Mouse (Mus musculus) embryo, embryonic 10 days (tissue): ENCODE measurements around the gene Nwd2.

Experiments used
- DNase-seq: peaks from one replicate; pipeline ENCODE4 v3.0.0-alpha.2; 2015; ENCODE audit warnings: low spot score

Gene Nwd2

DNA sequence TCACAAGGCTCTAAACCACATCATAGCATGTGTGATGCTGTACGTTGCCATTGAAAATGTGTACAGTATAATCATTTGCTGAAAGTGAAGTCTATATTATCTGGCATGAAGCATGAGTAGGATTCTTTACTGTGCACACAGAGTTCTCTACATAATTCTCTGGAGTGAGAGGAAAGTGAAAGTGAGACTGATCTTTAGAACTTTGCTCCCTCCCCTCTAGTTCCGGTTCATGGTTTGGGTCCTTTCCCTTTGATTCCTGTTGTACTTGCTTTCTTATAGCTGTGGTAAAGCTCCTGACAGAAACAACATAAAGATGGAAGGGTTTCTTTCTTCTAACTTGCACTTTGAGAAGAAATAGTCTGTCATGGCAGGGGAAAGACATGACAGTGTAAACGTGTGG lies 107.0 kb downstream of the Nwd2 start:
- no peak for DNase-seq

DNA sequence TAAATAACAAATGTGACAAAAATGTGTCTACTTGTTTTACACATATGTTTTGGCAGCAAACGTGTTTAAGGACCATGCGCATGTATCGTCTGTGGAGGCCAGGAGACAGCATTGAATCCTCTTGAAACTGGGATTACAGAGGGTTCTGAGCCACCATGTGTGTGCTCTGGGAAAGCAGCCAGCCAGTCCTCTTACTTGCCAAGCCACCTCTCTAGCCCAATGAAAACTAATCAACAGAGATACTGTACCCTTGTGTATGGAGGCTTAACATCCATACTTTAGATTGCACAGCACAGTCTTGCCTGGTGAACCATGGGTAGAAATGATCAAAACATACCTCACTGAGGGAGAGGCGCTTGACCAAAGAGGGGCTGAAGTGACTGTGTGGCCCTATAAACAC lies 117.0 kb downstream of the Nwd2 start:
- DNase-seq = no peak

DNA sequence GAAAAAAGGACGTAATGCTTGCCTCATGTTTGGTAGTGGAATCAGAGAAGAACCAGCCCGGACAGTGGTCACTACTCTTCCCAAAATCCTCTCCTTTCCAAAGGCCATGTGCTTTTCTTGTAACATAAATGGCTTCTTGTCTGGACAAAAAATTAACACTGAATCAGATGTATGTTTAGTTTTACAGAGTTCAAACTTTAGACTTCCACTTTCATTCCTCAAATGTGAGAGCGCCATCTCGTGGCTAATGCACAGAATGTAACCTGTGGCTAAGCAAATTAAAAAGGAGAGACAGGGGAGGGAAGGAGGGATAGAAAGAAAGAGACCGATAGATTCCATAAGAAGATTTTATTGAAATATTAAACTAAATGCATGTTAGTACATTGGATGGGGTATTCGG lies 117.8 kb downstream of the Nwd2 start:
- peak; percentile 87 for DNase-seq

GRCm38 (mm10) chr5:63767464-63767863 lies 118.6 kb downstream of the Nwd2 start:
- no peak for DNase-seq

- no peak for DNase-seq
Measured at GRCm38 (mm10) chr5:63768220-63768619, 119.3 kb downstream of the Nwd2 start.

GRCm38 (mm10) chr5:63772971-63773370 lies 124.1 kb downstream of the Nwd2 start:
- DNase-seq = no peak

GRCm38 (mm10) chr5:63773603-63774002 lies 124.7 kb downstream of the Nwd2 start:
- DNase-seq = no peak

- no peak for DNase-seq
Measured at GRCm38 (mm10) chr5:63788156-63788826, 139.4 kb downstream of the Nwd2 start.

DNA sequence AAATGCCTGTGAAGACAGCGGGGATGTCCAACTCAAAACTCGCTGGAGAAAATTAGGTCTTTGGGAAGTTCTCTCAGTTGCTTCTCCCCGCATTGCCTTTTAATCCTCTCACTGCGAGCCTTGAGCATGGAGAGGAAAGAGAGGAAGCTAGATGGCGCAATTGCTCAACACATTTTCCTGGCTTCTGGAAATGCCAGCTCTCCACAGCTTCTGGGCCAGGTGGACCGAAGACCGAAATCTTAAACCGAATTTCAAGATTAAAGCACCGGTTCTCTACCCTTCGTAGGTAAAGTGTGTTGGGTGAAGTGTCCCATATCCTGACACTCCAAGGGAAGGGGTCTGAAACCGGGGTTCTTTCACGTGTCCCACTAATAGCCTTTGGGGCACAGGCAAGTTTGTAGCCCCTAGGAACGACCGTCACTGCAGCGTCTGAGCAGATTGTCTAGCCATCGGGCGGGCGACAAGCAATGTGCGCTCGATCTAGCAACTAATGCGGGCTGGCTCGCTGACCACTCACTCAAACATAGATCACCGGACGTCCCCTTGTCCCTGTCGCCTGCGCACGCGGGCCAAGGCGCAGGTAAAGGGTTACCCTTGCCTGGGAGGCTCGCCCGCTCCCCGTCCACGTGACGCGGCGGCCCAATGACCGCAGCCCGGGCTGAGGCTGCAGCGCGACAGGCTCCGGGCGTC lies 163.1 kb downstream of the Nwd2 start, which contains the start of gene 0610040J01Rik:
Gene 0610040J01Rik, plus strand, starts transcription at position 545 of the 690 bp plus-strand sequence.
- peak; percentile 91 for DNase-seq

- DNase-seq = peak; percentile 20
Measured at GRCm38 (mm10) chr5:63812509-63812865, 163.6 kb downstream of the Nwd2 start.

- DNase-seq = no peak
Measured at GRCm38 (mm10) chr5:63816643-63817042, 167.7 kb downstream of the Nwd2 start.

DNA sequence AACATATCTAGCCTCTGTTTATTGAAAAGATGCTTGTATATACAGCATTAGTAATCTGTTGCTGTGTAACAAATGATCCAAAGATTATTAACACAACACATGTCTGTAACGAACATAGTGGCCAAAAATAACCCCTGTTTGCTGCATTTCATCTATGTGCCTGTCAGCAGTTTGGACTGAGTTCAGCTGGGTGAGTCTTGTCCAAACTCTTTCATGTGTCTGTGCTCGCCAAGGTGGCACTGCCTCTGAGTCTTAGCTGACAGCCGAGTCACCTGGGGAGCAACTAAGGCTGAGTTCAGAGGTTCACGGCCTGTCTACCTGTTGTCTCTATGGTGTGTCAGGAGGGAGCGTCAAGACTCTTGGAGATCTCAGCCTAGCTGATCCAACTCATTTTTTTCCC lies 168.4 kb downstream of the Nwd2 start:
- no peak for DNase-seq

DNA sequence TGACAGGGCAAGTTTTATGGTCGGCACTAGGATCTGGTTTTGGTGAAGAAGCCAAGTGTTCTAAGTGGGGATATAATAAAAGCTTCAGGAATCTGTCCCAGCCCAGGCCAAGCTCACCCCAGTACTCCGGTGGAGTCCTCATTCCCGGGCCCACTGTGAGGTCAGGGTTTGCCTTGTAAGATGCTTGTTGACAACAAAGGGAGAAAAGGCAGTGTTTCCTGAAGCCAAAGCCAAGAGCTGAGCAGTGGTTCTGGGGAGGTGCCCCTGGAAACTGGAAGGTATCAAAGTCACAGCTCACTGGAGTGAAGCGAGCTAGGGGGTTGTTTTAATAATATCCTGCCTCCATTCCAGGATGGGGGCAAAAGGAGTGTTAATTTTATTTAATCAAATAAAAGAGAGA lies 170.1 kb downstream of the Nwd2 start:
- no peak for DNase-seq

- no peak for DNase-seq
Measured at GRCm38 (mm10) chr5:63819519-63819918, 170.6 kb downstream of the Nwd2 start.

- no peak for DNase-seq
Measured at GRCm38 (mm10) chr5:63821176-63821575, 172.3 kb downstream of the Nwd2 start.

GRCm38 (mm10) chr5:63821860-63822259 lies 173.0 kb downstream of the Nwd2 start:
- DNase-seq = no peak

GRCm38 (mm10) chr5:63823362-63824332 lies 174.7 kb downstream of the Nwd2 start:
- no peak for DNase-seq

GRCm38 (mm10) chr5:63824599-63825350 lies 175.9 kb downstream of the Nwd2 start:
- no peak for DNase-seq

DNA sequence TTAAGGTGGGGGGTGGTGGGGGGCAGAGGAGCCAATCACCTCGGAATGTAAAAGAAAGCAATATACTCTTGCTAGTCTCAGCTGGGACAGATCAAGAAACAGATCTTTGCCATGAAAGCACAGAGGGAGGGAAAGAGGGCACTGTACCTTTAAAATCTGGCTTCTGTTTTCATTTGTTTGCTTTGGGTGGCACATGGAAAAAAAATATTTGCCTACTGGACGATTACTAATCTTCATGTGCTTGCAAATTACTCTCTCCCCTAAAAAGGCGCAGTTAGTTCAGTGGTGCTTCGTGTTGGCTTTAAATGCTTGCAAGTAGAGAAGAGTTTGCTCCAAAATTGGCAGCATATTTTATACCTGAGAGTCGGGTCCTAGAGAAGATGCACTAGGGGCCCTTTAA lies 177.0 kb downstream of the Nwd2 start:
- DNase-seq = no peak

- DNase-seq = no peak
Measured at GRCm38 (mm10) chr5:63827006-63827405, 178.1 kb downstream of the Nwd2 start.

GRCm38 (mm10) chr5:63827415-63828053 lies 178.6 kb downstream of the Nwd2 start:
- DNase-seq = no peak
